Mouse (Mus musculus) MEL (cell line): Measurements from ENCODE around the gene Aff1.

ENCODE experiments used
- EP300 ChIP-seq, 2 experiments: IDR thresholded peaks; 2 replicates each; pipeline ENCODE4 v1.6.1; 2011; ENCODE audit warnings: improper control_type of control experiment in 2 of 2, low read length in 2 of 2, low read depth in 1 of 2, mild to moderate bottlenecking in 1 of 2
- MAX ChIP-seq: IDR thresholded peaks from 2 replicates; pipeline ENCODE4 v1.6.1; 2011; ENCODE audit warnings: low read length, improper control_type of control experiment
- MEF2A ChIP-seq: IDR thresholded peaks from 2 replicates; pipeline ENCODE4 v1.6.1; 2014; ENCODE audit warnings: low read depth, mild to moderate bottlenecking, inconsistent platforms, low read length, improper control_type of control experiment; ENCODE audit not compliant: poor library complexity, insufficient replicate concordance, severe bottlenecking; ENCODE audit errors: extremely low read depth
- POLR2A ChIP-seq, 2 experiments: IDR thresholded peaks; 2 replicates each; pipeline ENCODE4 v1.6.1; 2011 to 2012; ENCODE audit warnings: low read length in 2 of 2, mild to moderate bottlenecking in 2 of 2, control low read depth in 1 of 2, improper control_type of control experiment in 1 of 2, low read depth in 1 of 2, moderate library complexity in 1 of 2; ENCODE audit not compliant: control insufficient read depth in 1 of 2, insufficient read depth in 1 of 2, poor library complexity in 1 of 2
- RCOR1 ChIP-seq: IDR thresholded peaks from 2 replicates; pipeline ENCODE4 v1.6.1; 2012; ENCODE audit warnings: low read depth, mild to moderate bottlenecking, inconsistent platforms, low read length, improper control_type of control experiment

GRCm38 (mm10) chr5:103691624-103692530 lies at the start of gene Aff1:
- TF ChIP-seq RCOR1 (no peak), POLR2A (IDR thresholded peaks at IDR 0.05; ENCODE audit: control insufficient read depth in 1 of 2, insufficient read depth in 1 of 2, low read depth in 1 of 2, low read length in 2 of 2, poor library complexity in 1 of 2) (peak in 1 of 2 experiments; percentile 35; a peak in 1 of 4 replicates), MAX (peak; percentile 49), EP300 (IDR thresholded peaks at IDR 0.05; ENCODE audit: low read depth in 1 of 2, low read length in 2 of 2) (0 out of 4 replicates have a peak, but pooled peaks have one; percentile 3 to 17), MEF2A (no peak)
